25 mouse cellular contexts compared by ENCODE assay signal in the genomic region with DNA sequence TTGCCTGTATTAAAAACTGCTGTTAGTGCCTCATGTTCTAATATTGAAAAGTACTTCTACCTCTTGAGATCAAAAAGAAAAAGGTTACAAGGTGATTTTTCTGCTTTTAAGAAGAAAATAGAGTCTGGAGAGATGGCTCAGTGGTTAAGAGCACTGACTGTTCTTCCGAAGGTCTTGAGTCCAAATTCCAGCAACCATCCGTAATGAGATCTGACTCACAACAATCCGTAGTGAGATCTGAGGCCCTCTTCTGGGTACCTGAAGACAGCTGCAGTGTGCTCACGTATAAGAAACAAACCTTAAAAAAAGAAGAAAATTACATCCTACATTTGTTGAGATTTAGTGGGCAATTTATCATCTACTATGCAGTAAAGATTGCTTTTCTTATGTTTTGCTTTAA.
"Had no signal": no experiment of that assay in that cellular context is flagged by ENCODE, and none has a peak within 500 bp of the region (broad histone marks: within the 10 kb centered on the region; RNA-seq: fewer than 3 reads in every experiment).

No protein-coding gene starts in this region.

- H3K27ac ChIP-seq: heart, adult 2 months; heart, embryonic 13.5 days; heart, embryonic 15.5 days; hindbrain, embryonic 13.5 days; hindbrain, embryonic 15.5 days; hindbrain, postnatal 0 days; kidney, embryonic 15.5 days; layer of hippocampus, adult 2 months; left cerebral cortex, adult 2 months; limb, embryonic 10.5 days; limb, embryonic 12.5 days; liver, embryonic 13.5 days; liver, embryonic 15.5 days had no signal

- H3K27me3 ChIP-seq: heart, embryonic 13.5 days; heart, embryonic 15.5 days; hindbrain, embryonic 15.5 days; kidney, embryonic 15.5 days; limb, embryonic 12.5 days; liver, embryonic 13.5 days; liver, embryonic 15.5 days had no signal

- ATAC-seq: hindbrain, postnatal 0 days; liver, postnatal 0 days had no signal

- H3K36me3 ChIP-seq: heart, embryonic 13.5 days; heart, embryonic 15.5 days; hindbrain, embryonic 13.5 days; hindbrain, embryonic 15.5 days; liver, embryonic 13.5 days; liver, embryonic 15.5 days had no signal

- H3K4me3 ChIP-seq: heart, adult 2 months; heart, embryonic 13.5 days; heart, embryonic 15.5 days; hindbrain, embryonic 13.5 days; hindbrain, embryonic 15.5 days; kidney, embryonic 15.5 days; layer of hippocampus, adult 2 months; left cerebral cortex, adult 2 months; limb, embryonic 10.5 days; limb, embryonic 12.5 days; liver, embryonic 13.5 days; liver, embryonic 15.5 days had no signal

- H3K9ac ChIP-seq: heart, embryonic 13.5 days; heart, embryonic 15.5 days; hindbrain, embryonic 13.5 days; hindbrain, embryonic 15.5 days; kidney, embryonic 15.5 days; limb, embryonic 12.5 days; liver, embryonic 13.5 days; liver, embryonic 15.5 days; liver, postnatal 0 days had no signal

- DNase-seq: gastrocnemius, postnatal 14 days; gastrocnemius, postnatal 36 days; heart, adult 11 months; heart, adult 2 months; heart, postnatal 14 days; heart, postnatal 36 days; kidney, adult 18-20 months; kidney, postnatal 10 days; kidney, postnatal 25 days; liver; liver, embryonic 13.5 days; liver, postnatal 0 days had no signal

- H3K4me1 ChIP-seq: kidney, embryonic 15.5 days; limb, embryonic 10.5 days; limb, embryonic 12.5 days; liver, embryonic 13.5 days had no signal

- H3K4me2 ChIP-seq: heart, embryonic 11.5 days; heart, embryonic 13.5 days; heart, embryonic 15.5 days; hindbrain, embryonic 13.5 days; hindbrain, embryonic 15.5 days; kidney, embryonic 15.5 days; limb, embryonic 12.5 days; liver, embryonic 11.5 days; liver, embryonic 13.5 days; liver, embryonic 15.5 days had no signal

- H3K9me3 ChIP-seq: heart, embryonic 13.5 days; heart, embryonic 15.5 days; hindbrain, embryonic 13.5 days; hindbrain, embryonic 15.5 days; kidney, embryonic 15.5 days; limb, embryonic 10.5 days; limb, embryonic 12.5 days; liver, embryonic 13.5 days; liver, embryonic 15.5 days had no signal
